Mouse (Mus musculus) liver, embryonic 18 days (tissue): ENCODE data around the gene Gm49345. TPM values are rescaled to one million over a fixed set of nuclear protein-coding genes. Genes with fewer than 3 reads are reported as not detected.

ENCODE experiments used
- polyA plus RNA-seq: library from polyadenylated mRNA; depleted of rRNA; stranded (reverse); fragments of >200 nt; gene quantifications from 2 replicates; pipeline ENCODE4 v1.2.3, GENCODE M21; 2012; rRNA removed

The Gm49345 gene
- not detected in 2 replicates for polyA plus RNA-seq

GRCm38 (mm10) chr13:67637294-67638007 is at the start of gene Gm49345, which contains the start of gene Zfp729a:
Gm49345 (minus strand) TSS chr13:67637769.
Zfp729a (minus strand) TSS chr13:67637791.

DNA sequence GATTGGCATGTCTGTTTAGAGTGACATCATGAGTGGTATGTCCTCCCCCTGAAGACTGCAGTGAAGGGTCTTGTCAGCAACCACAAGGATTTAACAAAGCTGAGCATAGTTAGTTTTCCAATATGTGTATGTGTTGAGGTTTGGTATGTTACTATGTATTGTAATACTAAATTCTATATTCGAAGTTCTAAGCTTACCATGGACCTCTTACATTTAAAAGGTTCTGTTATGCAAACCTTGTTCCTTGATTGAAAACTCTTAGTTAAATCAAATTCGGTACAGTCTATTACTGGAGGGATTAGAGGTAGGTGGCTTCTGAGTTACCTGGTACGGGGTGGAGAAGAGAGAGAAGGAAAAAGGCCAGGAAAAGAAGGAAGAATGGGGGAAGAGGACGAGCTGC is 49.4 kb upstream of the Gm49345 start, which contains the start of gene Zfp738:
Zfp738 (minus strand) TSS at position 101 of the 400 bp plus-strand sequence.

GRCm38 (mm10) chr13:67609066-67609876 is 28.3 kb downstream of the Gm49345 start, which contains the start of gene Zfp729b:
Zfp729b (minus strand) TSS chr13:67609707.

GRCm38 (mm10) chr13:67553730-67554129 is 83.8 kb downstream of the Gm49345 start, which contains the start of gene Zfp748:
Zfp748 (minus strand) TSS chr13:67553830.

Other genes with a start within 250 kb of the Gm49345 start
- gene Zfp429, start 237.9 kb downstream of the Gm49345 start, polyA plus RNA-seq, result 2.3 and 2.5 TPM in 2 replicates
- 0.05 and 0.18 TPM in 2 replicates for gene Zfp459, start 216.4 kb downstream of the Gm49345 start, polyA plus RNA-seq
- gene Zfp874a, start 186.1 kb downstream of the Gm49345 start, polyA plus RNA-seq, result 3.2 and 3.7 TPM in 2 replicates
- gene Zfp874b, start 153.5 kb downstream of the Gm49345 start, polyA plus RNA-seq, result 2.4 and 2.6 TPM in 2 replicates
- gene Zfp58, start 137.2 kb downstream of the Gm49345 start, polyA plus RNA-seq, result 1.2 and 1.3 TPM in 2 replicates
- not detected in 2 replicates for gene Gm26965, start 111.6 kb downstream of the Gm49345 start, polyA plus RNA-seq
- gene Zfp87, start 111.6 kb downstream of the Gm49345 start, polyA plus RNA-seq, result 7.7 and 8.6 TPM in 2 replicates
- 1.7 and 1.9 TPM in 2 replicates for gene Zfp748, start 83.9 kb downstream of the Gm49345 start, polyA plus RNA-seq
- gene Zfp729b, start 28.1 kb downstream of the Gm49345 start, polyA plus RNA-seq, result 0.84 TPM in 2 replicates
- 0.81 and 0.91 TPM in 2 replicates for gene Zfp729a, start within 50 bp of the Gm49345 start, polyA plus RNA-seq
- 2.1 and 2.3 TPM in 2 replicates for gene Zfp738, start 49.3 kb upstream of the Gm49345 start, polyA plus RNA-seq
- gene Zfp65, start 91.4 kb upstream of the Gm49345 start, polyA plus RNA-seq, result 1.2 and 1.4 TPM in 2 replicates
- gene Zfp85, start 117.5 kb upstream of the Gm49345 start, polyA plus RNA-seq, result 0.68 and 0.71 TPM in 2 replicates
- 0.37 and 0.38 TPM in 2 replicates for gene Zfp493, start 141.9 kb upstream of the Gm49345 start, polyA plus RNA-seq
- gene Zfp273, start 176.0 kb upstream of the Gm49345 start, polyA plus RNA-seq, result 0.48 and 0.59 TPM in 2 replicates
- 0.38 and 0.40 TPM in 2 replicates for gene Gm10037, start 193.3 kb upstream of the Gm49345 start, polyA plus RNA-seq
- gene BC048507, start 225.6 kb upstream of the Gm49345 start, polyA plus RNA-seq, result not detected in 2 replicates